Mouse (Mus musculus) myocyte (in vitro differentiated cells): Measurements from ENCODE around the gene Plxnc1.

Experiments used
- CEBPB ChIP-seq: IDR thresholded peaks from 2 replicates; pipeline ENCODE4 v1.6.1; 2011; ENCODE audit warnings: mild to moderate bottlenecking, moderate library complexity; ENCODE audit not compliant: poor library complexity, insufficient read depth, severe bottlenecking
- E2F4 ChIP-seq: IDR thresholded peaks from one replicate; pipeline ENCODE4 v1.6.1; 2011; ENCODE audit warnings: mild to moderate bottlenecking, control low read depth, moderate library complexity; ENCODE audit not compliant: insufficient read depth
- MAX ChIP-seq: IDR thresholded peaks from one replicate; pipeline ENCODE4 v1.6.1; 2011; ENCODE audit warnings: low read depth, mild to moderate bottlenecking, control low read depth
- MYOD1 ChIP-seq, 3 experiments: IDR thresholded peaks; one replicate each; pipeline ENCODE4 v1.6.1; 2011; ENCODE audit warnings: control low read depth in 2 of 3, low read depth in 2 of 3, mild to moderate bottlenecking in 2 of 3, moderate library complexity in 1 of 3; ENCODE audit not compliant: insufficient read length in 2 of 3, control insufficient read depth in 1 of 3
- POLR2A ChIP-seq: IDR thresholded peaks from one replicate; pipeline ENCODE4 v1.6.1; 2011; ENCODE audit warnings: low read depth, mild to moderate bottlenecking, control low read depth, moderate library complexity; ENCODE audit not compliant: insufficient read length
- POLR2AphosphoS2 ChIP-seq: IDR thresholded peaks from one replicate; pipeline ENCODE4 v1.6.1; 2011; ENCODE audit warnings: low read depth, control low read depth; ENCODE audit not compliant: insufficient read length
- TCF12 ChIP-seq: IDR thresholded peaks from one replicate; pipeline ENCODE4 v1.6.1; 2011; ENCODE audit warnings: mild to moderate bottlenecking, control low read depth; ENCODE audit not compliant: poor library complexity, insufficient read depth, severe bottlenecking
- TCF3 ChIP-seq: IDR thresholded peaks from one replicate; pipeline ENCODE4 v1.6.1; 2011; ENCODE audit warnings: low read depth, control low read depth; ENCODE audit not compliant: insufficient read length
- USF1 ChIP-seq: IDR thresholded peaks from one replicate; pipeline ENCODE4 v1.6.1; 2011; ENCODE audit warnings: low read depth, mild to moderate bottlenecking, control low read depth, moderate library complexity

DNA sequence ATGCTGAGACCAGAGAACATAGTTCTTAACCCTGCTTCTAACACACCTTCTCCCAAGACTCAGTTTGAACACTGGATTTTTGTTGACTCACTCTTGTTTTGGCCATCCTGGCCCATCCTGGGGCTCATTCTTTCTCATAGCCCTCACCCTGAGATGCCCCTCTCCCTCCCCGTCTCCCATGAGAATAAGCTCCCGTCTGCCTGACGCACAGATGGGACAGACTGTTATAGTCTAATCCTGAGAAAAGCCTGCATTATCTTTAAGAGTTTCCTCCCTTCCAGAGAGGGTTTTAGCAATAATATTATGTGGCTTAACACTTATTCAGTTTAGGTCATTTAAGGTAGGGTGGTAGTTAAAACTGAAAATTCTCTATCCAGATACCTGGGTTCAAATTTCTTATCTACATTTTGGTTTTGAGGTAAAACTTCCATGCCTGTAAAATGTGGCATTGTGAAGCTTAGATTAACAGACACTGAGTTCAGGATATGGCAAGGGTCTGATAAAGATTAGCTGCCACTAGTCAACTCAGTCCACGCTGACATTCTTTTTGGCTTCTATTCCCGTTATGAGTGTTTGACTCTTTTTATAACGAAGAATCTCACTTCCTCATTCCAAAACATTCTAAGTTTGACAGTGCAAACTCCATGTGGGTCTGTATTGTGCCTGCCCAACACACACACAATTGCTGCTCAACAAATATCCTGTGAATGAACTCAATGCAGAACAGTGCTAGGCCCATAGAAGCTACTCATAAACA is 86.2 kb downstream of the Plxnc1 start:
- TF ChIP-seq MAX (no peak), POLR2A (no peak), E2F4 (no peak), TCF3 (no peak), TCF12 (no peak), USF1 (no peak), CEBPB (no peak), POLR2AphosphoS2 (no peak), MYOD1 (IDR thresholded peaks at IDR 0.05; ENCODE audit: control insufficient read depth in 1 of 3, insufficient read length in 2 of 3, low read depth in 2 of 3) (no peak)
